Mouse (Mus musculus) cerebellum, adult 11-12 months (tissue): ENCODE data around the gene B3galnt1.

Experiments used
- DNase-seq: peaks from one replicate; pipeline ENCODE4 v3.0.0; 2022

Gene B3galnt1

GRCm38 (mm10) chr3:69561686-69562085 lies 37.1 kb downstream of the B3galnt1 start:
- no peak for DNase-seq

GRCm38 (mm10) chr3:69559975-69560330 lies 38.8 kb downstream of the B3galnt1 start:
- DNase-seq, result no peak

- no peak for DNase-seq
Observed at GRCm38 (mm10) chr3:69559316-69559974, 39.3 kb downstream of the B3galnt1 start.

GRCm38 (mm10) chr3:69556092-69556778 lies 42.5 kb downstream of the B3galnt1 start:
- no peak for DNase-seq

GRCm38 (mm10) chr3:69555511-69555910 lies 43.2 kb downstream of the B3galnt1 start:
- DNase-seq, result peak; percentile 35

- DNase-seq, result peak; percentile 33
Observed at GRCm38 (mm10) chr3:69549602-69550001, 49.2 kb downstream of the B3galnt1 start.

- DNase-seq, result peak; percentile 59
Observed at GRCm38 (mm10) chr3:69548704-69549455, 49.9 kb downstream of the B3galnt1 start.

- no peak for DNase-seq
Observed at GRCm38 (mm10) chr3:69545017-69545416, 53.7 kb downstream of the B3galnt1 start.

- no peak for DNase-seq
Observed at GRCm38 (mm10) chr3:69543730-69544129, 55.0 kb downstream of the B3galnt1 start.

- DNase-seq, result peak; percentile 78
Observed at GRCm38 (mm10) chr3:69542962-69543361, 55.8 kb downstream of the B3galnt1 start.

- DNase-seq, result no peak
Observed at GRCm38 (mm10) chr3:69535941-69536647, 62.7 kb downstream of the B3galnt1 start.

- DNase-seq, result no peak
Observed at GRCm38 (mm10) chr3:69535486-69535885, 63.3 kb downstream of the B3galnt1 start.

- no peak for DNase-seq
Observed at GRCm38 (mm10) chr3:69532687-69533086, 66.1 kb downstream of the B3galnt1 start.

GRCm38 (mm10) chr3:69531511-69531910 lies 67.2 kb downstream of the B3galnt1 start:
- DNase-seq, result no peak

GRCm38 (mm10) chr3:69529576-69529975 lies 69.2 kb downstream of the B3galnt1 start:
- DNase-seq, result no peak

- no peak for DNase-seq
Observed at GRCm38 (mm10) chr3:69527384-69527783, 71.4 kb downstream of the B3galnt1 start.

- DNase-seq, result no peak
Observed at GRCm38 (mm10) chr3:69525072-69525529, 73.7 kb downstream of the B3galnt1 start.

- no peak for DNase-seq
Observed at GRCm38 (mm10) chr3:69524356-69525071, 74.2 kb downstream of the B3galnt1 start.
